Mouse (Mus musculus) kidney, postnatal 0 days (tissue): ENCODE results near the gene Ambra1. TPM values are rescaled to one million over a fixed set of nuclear protein-coding genes. Genes with fewer than 3 reads are reported as not detected.

Experiments
- ATAC-seq: fragments of 200-750 bp; cut with Nextera tagmentation; replicated peaks from 2 replicates; pipeline ENCODE4 v1.8.0; 2017; ENCODE audit warnings: low read depth, moderate number of reproducible peaks, moderate TSS enrichment, moderate library complexity; ENCODE audit not compliant: low FRiP score
- DNase-seq: peaks from one replicate; pipeline ENCODE4 v3.0.0-alpha.2; 2016; ENCODE audit warnings: low spot score
- H3K27ac ChIP-seq: fragments of 300-500 bp; sonication (generic); 2 replicates; pipeline ENCODE4 v1.5.1; 2014; ENCODE audit warnings: mild to moderate bottlenecking
- H3K27me3 ChIP-seq: fragments of 300-500 bp; sonication (generic); 2 replicates; pipeline ENCODE4 v1.6.1; 2014; ENCODE audit warnings: low read length, mixed read lengths; ENCODE audit not compliant: insufficient read depth
- H3K36me3 ChIP-seq: fragments of 300-500 bp; sonication (generic); 2 replicates; pipeline ENCODE4 v1.6.1; 2014; ENCODE audit warnings: low read length, mixed read lengths; ENCODE audit not compliant: insufficient read depth
- H3K4me1 ChIP-seq: fragments of 300-500 bp; sonication (generic); replicated peaks from 2 replicates; pipeline ENCODE4 v1.6.1; 2014; ENCODE audit warnings: antibody characterized with exemption, low read length, mixed read lengths; ENCODE audit not compliant: insufficient read depth
- H3K4me2 ChIP-seq: fragments of 300-500 bp; sonication (generic); 2 replicates; pipeline ENCODE4 v1.6.1; 2014; ENCODE audit warnings: mild to moderate bottlenecking, low read length, moderate library complexity, mixed read lengths
- H3K4me3 ChIP-seq: fragments of 300-500 bp; sonication (generic); replicated peaks from 2 replicates; pipeline ENCODE4 v1.5.1; 2014; ENCODE audit warnings: low read depth, low read length
- H3K9ac ChIP-seq: fragments of 300-500 bp; sonication (generic); 2 replicates; pipeline ENCODE4 v1.6.1; 2014; ENCODE audit warnings: low read depth, low read length
- H3K9me3 ChIP-seq: fragments of 300-500 bp; sonication (generic); replicated peaks from 2 replicates; pipeline ENCODE4 v1.6.1; 2016; ENCODE audit warnings: low read length, inconsistent platforms, mixed read lengths
- CTCF ChIP-seq: IDR thresholded peaks from 2 replicates; pipeline ENCODE4 v1.5.1; 2016; ENCODE audit warnings: antibody characterized with exemption, low read depth, mild to moderate bottlenecking, moderate library complexity
- WGBS: fragments of 180-500 bp; shearing (Covaris S2); extraction: QIAGEN DNeasy Blood & Tissue Kit; methylation state at CpG from one replicate; pipeline ENCODE4 v1.1.7; 2014; 5-methylcytosine and 5-hydroxymethylcytosine counted together
- polyA plus RNA-seq: library from polyadenylated mRNA; unstranded; fragments of >200 nt; fragmentation: Nextera tagmentation; extraction: Ambion mirVana; gene quantifications from 2 replicates; pipeline ENCODE4 v1.2.1, GENCODE M21; 2015

The Ambra1 gene
- polyA plus RNA-seq, 1 experiment from 2014 or later, result 10.4 TPM

- no peak overlapping the region for H3K4me3 ChIP-seq
- DNase-seq (no peak), ATAC-seq (no peak)
- H3K9ac ChIP-seq, result no peak overlapping the region
- peaks cover 39% of the 10 kb centered on the region for H3K4me1 ChIP-seq
- 60% methylated on average over 6 of the region's 6 CpGs for WGBS
- no peaks in the 10 kb centered on the region for H3K27me3 ChIP-seq
- TF ChIP-seq CTCF, result no peak
- no peak overlapping the region for H3K4me2 ChIP-seq
- peak overlapping the region; percentile 62; the same call in 1 of the 2 replicates for H3K27ac ChIP-seq
- H3K9me3 ChIP-seq, result no peaks in the 10 kb centered on the region
- no peaks in the 10 kb centered on the region for H3K36me3 ChIP-seq
Measured at GRCm38 (mm10) chr2:91948151-91948509, 218.2 kb downstream of the Ambra1 start.

- H3K4me2 ChIP-seq, result no peak overlapping the region
Measured at GRCm38 (mm10) chr2:91948792-91949241, 218.9 kb downstream of the Ambra1 start.

GRCm38 (mm10) chr2:91949411-91950274 lies 219.7 kb downstream of the Ambra1 start:
- H3K9me3 ChIP-seq, result no peaks in the 10 kb centered on the region
- no peaks in the 10 kb centered on the region for H3K36me3 ChIP-seq
- H3K27ac ChIP-seq, result peak overlapping the region; percentile 72
- peak overlapping the region; percentile 49 for H3K4me2 ChIP-seq
- WGBS, result 54% methylated on average over 17 of the region's 17 CpGs
- peaks cover 41% of the 10 kb centered on the region for H3K4me1 ChIP-seq
- H3K27me3 ChIP-seq, result no peaks in the 10 kb centered on the region
- H3K9ac ChIP-seq, result peak overlapping the region; percentile 54; the same call in 1 of the 2 replicates
- H3K4me3 ChIP-seq, result no peak overlapping the region; the same call in 1 of the 2 replicates
- ATAC-seq, result no peak
- TF ChIP-seq CTCF, result no peak
- DNase-seq, result no peak

More at GRCm38 (mm10) chr2:91948792-91949241, 218.9 kb downstream of the Ambra1 start:
- H3K9ac ChIP-seq, result no peak overlapping the region
- 52% methylated on average over 3 of the region's 3 CpGs for WGBS
- DNase-seq (no peak), ATAC-seq (no peak)
- H3K4me1 ChIP-seq, result peaks cover 43% of the 10 kb centered on the region
- TF ChIP-seq CTCF, result no peak
- H3K4me3 ChIP-seq, result no peak overlapping the region
- peak overlapping the region; percentile 72; the same call in 1 of the 2 replicates for H3K27ac ChIP-seq
- no peaks in the 10 kb centered on the region for H3K27me3 ChIP-seq
- H3K36me3 ChIP-seq, result no peaks in the 10 kb centered on the region
- H3K9me3 ChIP-seq, result no peaks in the 10 kb centered on the region

DNA sequence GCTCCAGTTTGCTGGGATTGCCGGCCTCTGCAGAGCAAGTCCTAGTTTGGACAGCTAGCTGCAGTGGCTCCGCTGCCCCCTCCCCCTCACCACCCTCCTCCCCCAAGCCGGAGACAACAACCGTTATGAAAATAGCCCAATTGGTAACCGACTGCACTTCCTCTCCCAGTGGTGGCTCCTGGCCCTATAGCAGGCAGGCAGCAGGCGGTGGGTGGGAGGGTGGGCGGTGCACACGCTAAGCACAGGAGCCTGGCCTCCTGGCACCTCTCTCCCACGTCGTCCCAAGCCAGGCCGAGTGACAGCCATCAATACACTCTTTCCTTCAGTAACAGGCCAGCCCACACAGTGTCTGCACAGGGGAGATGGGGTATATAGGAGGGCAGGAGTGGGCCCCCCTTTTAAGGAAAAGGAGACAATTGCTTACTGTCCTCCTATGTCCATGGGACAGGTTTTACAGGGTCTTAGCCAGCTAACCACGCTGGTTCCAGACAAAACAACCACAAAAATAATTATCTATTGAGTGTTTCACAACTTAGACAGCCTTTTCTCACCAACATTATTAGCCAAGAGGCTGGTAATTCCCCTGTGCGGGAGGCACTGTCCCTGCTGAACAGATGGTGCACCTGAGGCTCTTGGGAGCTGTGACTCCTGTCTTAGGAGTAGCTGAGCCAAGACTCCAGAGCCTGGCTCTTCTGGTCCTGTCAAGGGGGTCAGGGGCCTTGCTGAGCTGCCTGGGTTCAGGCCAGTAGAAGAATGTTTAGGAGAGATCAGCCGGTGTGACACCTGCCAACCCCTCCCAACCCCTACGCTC lies 220.5 kb downstream of the Ambra1 start:
- TF ChIP-seq CTCF, result no peak
- no peak overlapping the region; the same call in 1 of the 2 replicates for H3K4me3 ChIP-seq
- WGBS, result 17% methylated on average over 15 of the region's 15 CpGs
- H3K4me1 ChIP-seq, result peaks cover 46% of the 10 kb centered on the region
- H3K27me3 ChIP-seq, result no peaks in the 10 kb centered on the region
- peak; percentile 38 for ATAC-seq
- no peaks in the 10 kb centered on the region for H3K9me3 ChIP-seq
- H3K36me3 ChIP-seq, result no peaks in the 10 kb centered on the region
- DNase-seq, result peak; percentile 80
- peak overlapping the region; percentile 72 for H3K27ac ChIP-seq
- peak overlapping the region; percentile 49 for H3K4me2 ChIP-seq
- H3K9ac ChIP-seq, result peak overlapping the region; percentile 54; the same call in 1 of the 2 replicates

DNA sequence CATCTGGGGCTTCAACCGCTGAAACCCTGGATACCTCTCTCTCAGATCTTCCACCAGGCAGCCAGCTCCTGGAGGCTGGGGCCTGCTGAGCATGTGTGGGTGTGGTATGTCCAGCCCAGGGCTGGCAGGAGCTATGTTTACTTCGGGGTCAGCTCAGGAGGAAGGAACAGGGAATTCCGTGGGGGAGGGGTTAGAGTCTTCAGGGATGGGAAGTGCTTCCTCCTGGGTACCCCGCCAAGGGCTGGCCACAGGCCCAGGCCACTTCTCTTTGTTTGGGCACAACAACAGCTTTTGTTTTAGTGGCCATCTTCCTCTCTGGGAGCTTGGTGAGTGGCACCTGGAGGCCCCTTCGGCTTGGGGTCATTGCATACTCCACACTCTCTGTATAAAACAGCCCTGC lies 223.9 kb downstream of the Ambra1 start:
- peaks cover 31% of the 10 kb centered on the region for H3K4me1 ChIP-seq
- no peak overlapping the region for H3K4me2 ChIP-seq
- peak overlapping the region; percentile 10 for H3K27ac ChIP-seq
- no peaks in the 10 kb centered on the region for H3K9me3 ChIP-seq
- peak; percentile 81 for DNase-seq
- peak; percentile 62 for ATAC-seq
- H3K27me3 ChIP-seq, result no peaks in the 10 kb centered on the region
- H3K9ac ChIP-seq, result no peak overlapping the region
- no peak for TF ChIP-seq CTCF
- no peaks in the 10 kb centered on the region for H3K36me3 ChIP-seq
- 14% methylated on average over 5 of the region's 5 CpGs for WGBS
- no peak overlapping the region for H3K4me3 ChIP-seq

GRCm38 (mm10) chr2:91955121-91955591 lies 225.2 kb downstream of the Ambra1 start:
- no peaks in the 10 kb centered on the region for H3K27me3 ChIP-seq
- H3K4me3 ChIP-seq, result no peak overlapping the region
- TF ChIP-seq CTCF, result no peak
- 92% methylated on average over 4 of the region's 4 CpGs for WGBS
- no peak for DNase-seq
- H3K4me2 ChIP-seq, result no peak overlapping the region
- H3K9me3 ChIP-seq, result no peaks in the 10 kb centered on the region
- peaks cover 22% of the 10 kb centered on the region; the same call in 1 of the 2 replicates for H3K4me1 ChIP-seq
- ATAC-seq, result no peak
- no peak overlapping the region for H3K9ac ChIP-seq
- no peak overlapping the region for H3K27ac ChIP-seq
- no peaks in the 10 kb centered on the region for H3K36me3 ChIP-seq
